Mouse (Mus musculus) embryo, embryonic 11.5 days (tissue): ENCODE measurements around the gene March1.

Source experiments
- DNase-seq: peaks from one replicate; pipeline ENCODE4 v3.0.0-alpha.2; 2012; ENCODE audit warnings: low read depth, low spot score

The March1 gene

GRCm38 (mm10) chr8:66520576-66520975, 902.9 kb downstream of the March1 start:
- DNase-seq, result no peak
